Comparison of ENCODE assay signal across 16 mouse cellular contexts in the genomic region with DNA sequence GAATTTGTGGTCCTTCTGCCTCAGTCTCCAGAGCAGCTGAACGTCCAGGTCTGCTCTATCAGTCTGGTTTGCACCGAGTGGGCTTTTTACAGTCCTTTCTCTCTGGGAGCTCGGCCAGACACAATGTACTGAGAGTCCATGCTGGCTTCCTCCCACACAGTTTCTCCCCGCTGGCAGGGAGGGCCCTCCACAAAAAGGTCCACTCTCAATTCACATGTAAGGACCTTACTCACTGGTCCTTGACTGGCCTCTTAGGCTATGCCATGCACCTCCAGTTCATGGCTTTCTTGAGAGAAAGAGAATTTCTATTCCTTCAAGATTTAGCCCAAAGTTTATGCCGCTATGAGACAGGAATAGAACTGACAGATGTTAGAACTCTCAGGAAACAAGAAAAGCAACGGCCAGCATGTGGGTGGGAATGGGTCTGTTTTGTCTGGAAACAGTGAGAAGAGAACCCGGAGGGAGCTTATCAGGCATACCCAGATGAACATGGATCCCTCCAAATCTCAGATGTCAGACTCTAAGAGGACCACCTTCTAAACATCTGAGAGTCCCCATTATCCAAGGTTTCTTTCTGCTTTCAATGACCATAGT. TPM values are rescaled to one million over a fixed set of nuclear protein-coding genes. Genes with fewer than 3 reads are reported as not detected.
DNase-seq lines count a peak whose midpoint lies in the region.
"Had no signal": no experiment of that assay in that cellular context is flagged by ENCODE, and none has a peak within 500 bp of the region (broad histone marks: within the 10 kb centered on the region; RNA-seq: fewer than 3 reads in every experiment).

No protein-coding gene starts in this region.

- peak; percentile 22 to 41 for DNase-seq in layer of hippocampus, adult 18-20 months (ENCODE audit: low spot score in 2 of 2)
- no peak for DNase-seq in layer of hippocampus, adult 9-10 months (ENCODE audit: low spot score)
- peak; percentile 59 to 64 for DNase-seq in right cerebral cortex, adult 2 months (ENCODE audit: low spot score in 2 of 2)
- DNase-seq in right cerebral cortex, postnatal 4 days: no peak
- DNase-seq in left cerebral cortex, adult 8-10 months (ENCODE audit: low spot score in 2 of 2): peak; percentile 23 to 73
- peak; percentile 83 for DNase-seq in telencephalon, adult 2 months (ENCODE audit: low read depth, low spot score)
- DNase-seq in urinary bladder, postnatal 14 days (ENCODE audit: low spot score): no peak
- no peak for DNase-seq in adrenal gland, adult 18-20 months (ENCODE audit: low spot score in 2 of 2)
- DNase-seq: cerebellum, postnatal 14 days; layer of hippocampus, postnatal 36 days; liver; lung, adult 18-20 months; lung, postnatal 4 days; retina, postnatal 1 day; thymus, postnatal 14 days had no signal

RNA-seq across cellular contexts. Expression of gene Tmem245, which starts 18.4 kb away (rescaled TPM):
- 10 to 100 TPM; 33.7 to 35.4 TPM for total RNA-seq in layer of hippocampus, adult 18-20 months (2021)
- total RNA-seq in left cerebral cortex, adult 8-10 months (2022): 10 to 100 TPM; 41.6 to 49.3 (median 45.9) TPM
- total RNA-seq in adrenal gland, adult 18-20 months (2021): 10 to 100 TPM; 35.7 to 46.8 TPM

RNA-seq across cellular contexts. Expression of gene Frrs1l, which starts 24.5 kb away (rescaled TPM):
- total RNA-seq in layer of hippocampus, adult 18-20 months (2021): 100 to 1,000 TPM; 216 to 233 TPM
- total RNA-seq in left cerebral cortex, adult 8-10 months (2022): 100 to 1,000 TPM; 181 to 223 (median 197) TPM
- 1 to 10 TPM in 1 of 2 experiments, under 1 TPM in 1; 0.51 to 1.2 TPM for total RNA-seq in adrenal gland, adult 18-20 months (2021)
- total RNA-seq: gastrocnemius, adult 18-20 months had no signal

Comparison
In these comparisons a context has a peak if more than half of its experiments do, and no peak if none do; other contexts are left out.
1. DNase-seq: peak in layer of hippocampus, adult 18-20 months (2 of 2), right cerebral cortex, adult 2 months (2 of 2), left cerebral cortex, adult 8-10 months (2 of 2) and telencephalon, adult 2 months (single experiment); none in layer of hippocampus, adult 9-10 months (single experiment), right cerebral cortex, postnatal 4 days (single experiment), urinary bladder, postnatal 14 days (single experiment) and adrenal gland, adult 18-20 months (0 of 2).
2. RNA of gene Frrs1l, which starts 24.5 kb away (total RNA-seq): 216 to 233 TPM in layer of hippocampus, adult 18-20 months and 181 to 223 TPM in left cerebral cortex, adult 8-10 months; 0.51 to 1.2 TPM in adrenal gland, adult 18-20 months; every median in the first group is over 10 times any median in the second.